Mouse (Mus musculus): ENCODE data around the gene Lrmda. TPM values are rescaled to one million over a fixed set of nuclear protein-coding genes. Genes with fewer than 3 reads are reported as not detected.

Lrmda gene
- polyA plus RNA-seq, 1 experiment from 2014 or later = 0.23 TPM

- no peak overlapping the region for H3K4me2 ChIP-seq
- H3K4me3 ChIP-seq (ENCODE audit: low read depth, low read length) = no peak overlapping the region
These were observed 887.2 kb downstream of the Lrmda start for GRCm38 (mm10) chr14:22906716-22907115.

GRCm38 (mm10) chr14:22907221-22907620 is 887.7 kb downstream of the Lrmda start:
- no peak overlapping the region for H3K9ac ChIP-seq (ENCODE audit: low read length)
- H3K9me3 ChIP-seq (ENCODE audit: control insufficient read depth, low read length) = no peaks in the 10 kb centered on the region
- WGBS = 69% methylated on average over 4 of the region's 4 CpGs

More at GRCm38 (mm10) chr14:22906716-22907115, 887.2 kb downstream of the Lrmda start:
- Histone ChIP-seq H3K36me3 (ENCODE audit: control insufficient read depth, insufficient read depth, low read length) (no peaks in the 10 kb centered on the region), H3K9me3 (ENCODE audit: control insufficient read depth, low read length) (no peaks in the 10 kb centered on the region), H3K9ac (ENCODE audit: low read length) (no peak overlapping the region), H3K4me1 (ENCODE audit: control insufficient read depth, insufficient read depth, low read length) (no peaks in the 10 kb centered on the region), H3K27ac (ENCODE audit: low read depth, low read length) (no peak overlapping the region), H3K27me3 (ENCODE audit: control insufficient read depth, insufficient read depth, low read length) (no peaks in the 10 kb centered on the region)
- 65% methylated on average over 4 of the region's 4 CpGs for WGBS
- peak; percentile 84 for DNase-seq (ENCODE audit: low spot score, missing footprints)
- ATAC-seq (ENCODE audit: low FRiP score) = no peak

GRCm38 (mm10) chr14:22908006-22908405 is 888.5 kb downstream of the Lrmda start:
- ATAC-seq (ENCODE audit: low FRiP score) = no peak
- H3K27me3 ChIP-seq (ENCODE audit: control insufficient read depth, insufficient read depth, low read length) = no peaks in the 10 kb centered on the region
- no peak overlapping the region for H3K9ac ChIP-seq (ENCODE audit: low read length)
- no peaks in the 10 kb centered on the region for H3K9me3 ChIP-seq (ENCODE audit: control insufficient read depth, low read length)
- no peaks in the 10 kb centered on the region for H3K4me1 ChIP-seq (ENCODE audit: control insufficient read depth, insufficient read depth, low read length)
- no peak overlapping the region for H3K27ac ChIP-seq (ENCODE audit: low read depth, low read length)
- no peaks in the 10 kb centered on the region for H3K36me3 ChIP-seq (ENCODE audit: control insufficient read depth, insufficient read depth, low read length)
- 77% methylated on average over 2 of the region's 2 CpGs for WGBS
- H3K4me2 ChIP-seq = no peak overlapping the region
- no peak overlapping the region for H3K4me3 ChIP-seq (ENCODE audit: low read depth, low read length)
- DNase-seq (ENCODE audit: low spot score, missing footprints) = peak; percentile 77

More at GRCm38 (mm10) chr14:22907221-22907620, 887.7 kb downstream of the Lrmda start:
- Histone ChIP-seq H3K4me3 (ENCODE audit: low read depth, low read length) (no peak overlapping the region), H3K27me3 (ENCODE audit: control insufficient read depth, insufficient read depth, low read length) (no peaks in the 10 kb centered on the region), H3K4me2 (no peak overlapping the region), H3K27ac (ENCODE audit: low read depth, low read length) (no peak overlapping the region), H3K4me1 (ENCODE audit: control insufficient read depth, insufficient read depth, low read length) (no peaks in the 10 kb centered on the region), H3K36me3 (ENCODE audit: control insufficient read depth, insufficient read depth, low read length) (no peaks in the 10 kb centered on the region)
- ATAC-seq (ENCODE audit: low FRiP score) (no peak), DNase-seq (ENCODE audit: low spot score, missing footprints) (peak; percentile 83)

GRCm38 (mm10) chr14:22915463-22915862 is 896.0 kb downstream of the Lrmda start:
- no peak overlapping the region for H3K4me2 ChIP-seq
- WGBS = 94% methylated on average over 3 of the region's 3 CpGs
- no peak overlapping the region for H3K27ac ChIP-seq (ENCODE audit: low read depth, low read length)
- no peaks in the 10 kb centered on the region for H3K36me3 ChIP-seq (ENCODE audit: control insufficient read depth, insufficient read depth, low read length)
- no peak for ATAC-seq (ENCODE audit: low FRiP score)
- no peaks in the 10 kb centered on the region for H3K4me1 ChIP-seq (ENCODE audit: control insufficient read depth, insufficient read depth, low read length)
- no peak overlapping the region for H3K4me3 ChIP-seq (ENCODE audit: low read depth, low read length)
- no peaks in the 10 kb centered on the region for H3K9me3 ChIP-seq (ENCODE audit: control insufficient read depth, low read length)
- H3K9ac ChIP-seq (ENCODE audit: low read length) = no peak overlapping the region
- H3K27me3 ChIP-seq (ENCODE audit: control insufficient read depth, insufficient read depth, low read length) = no peaks in the 10 kb centered on the region
- peak; percentile 54 for DNase-seq (ENCODE audit: low spot score, missing footprints)

- Histone ChIP-seq H3K4me2 (no peak overlapping the region), H3K36me3 (ENCODE audit: control insufficient read depth, insufficient read depth, low read length) (no peaks in the 10 kb centered on the region), H3K9ac (ENCODE audit: low read length) (no peak overlapping the region), H3K27me3 (ENCODE audit: control insufficient read depth, insufficient read depth, low read length) (no peaks in the 10 kb centered on the region), H3K4me3 (ENCODE audit: low read depth, low read length) (no peak overlapping the region), H3K9me3 (ENCODE audit: control insufficient read depth, low read length) (no peaks in the 10 kb centered on the region), H3K27ac (ENCODE audit: low read depth, low read length) (no peak overlapping the region), H3K4me1 (ENCODE audit: control insufficient read depth, insufficient read depth, low read length) (no peaks in the 10 kb centered on the region)
- WGBS = 87% methylated on average over 3 of the region's 3 CpGs
- no peak for ATAC-seq (ENCODE audit: low FRiP score)
- peak; percentile 33 for DNase-seq (ENCODE audit: low spot score, missing footprints)
These were observed 899.0 kb downstream of the Lrmda start for GRCm38 (mm10) chr14:22918499-22918898.

- no peak overlapping the region for H3K4me3 ChIP-seq (ENCODE audit: low read depth, low read length)
These were observed 899.4 kb downstream of the Lrmda start for GRCm38 (mm10) chr14:22918931-22919330.

GRCm38 (mm10) chr14:22921152-22921551 is 901.6 kb downstream of the Lrmda start:
- ATAC-seq (ENCODE audit: low FRiP score) (no peak), DNase-seq (ENCODE audit: low spot score, missing footprints) (peak; percentile 77)
- Histone ChIP-seq H3K27me3 (ENCODE audit: control insufficient read depth, insufficient read depth, low read length) (no peaks in the 10 kb centered on the region), H3K4me2 (no peak overlapping the region), H3K36me3 (ENCODE audit: control insufficient read depth, insufficient read depth, low read length) (no peaks in the 10 kb centered on the region), H3K27ac (ENCODE audit: low read depth, low read length) (no peak overlapping the region), H3K4me3 (ENCODE audit: low read depth, low read length) (no peak overlapping the region), H3K9ac (ENCODE audit: low read length) (no peak overlapping the region), H3K4me1 (ENCODE audit: control insufficient read depth, insufficient read depth, low read length) (no peaks in the 10 kb centered on the region), H3K9me3 (ENCODE audit: control insufficient read depth, low read length) (no peaks in the 10 kb centered on the region)

More at GRCm38 (mm10) chr14:22918931-22919330, 899.4 kb downstream of the Lrmda start:
- no peaks in the 10 kb centered on the region for H3K4me1 ChIP-seq (ENCODE audit: control insufficient read depth, insufficient read depth, low read length)
- peak; percentile 80 for DNase-seq (ENCODE audit: low spot score, missing footprints)
- ATAC-seq (ENCODE audit: low FRiP score) = no peak
- H3K36me3 ChIP-seq (ENCODE audit: control insufficient read depth, insufficient read depth, low read length) = no peaks in the 10 kb centered on the region
- H3K4me2 ChIP-seq = no peak overlapping the region
- H3K9me3 ChIP-seq (ENCODE audit: control insufficient read depth, low read length) = no peaks in the 10 kb centered on the region
- H3K27me3 ChIP-seq (ENCODE audit: control insufficient read depth, insufficient read depth, low read length) = no peaks in the 10 kb centered on the region
- no peak overlapping the region for H3K27ac ChIP-seq (ENCODE audit: low read depth, low read length)
- no peak overlapping the region for H3K9ac ChIP-seq (ENCODE audit: low read length)
- 68% methylated on average over 2 of the region's 2 CpGs for WGBS

GRCm38 (mm10) chr14:22921796-22922195 is 902.3 kb downstream of the Lrmda start:
- ATAC-seq (ENCODE audit: low FRiP score) (no peak), DNase-seq (ENCODE audit: low spot score, missing footprints) (peak; percentile 78)
- Histone ChIP-seq H3K27ac (ENCODE audit: low read depth, low read length) (no peak overlapping the region), H3K4me3 (ENCODE audit: low read depth, low read length) (no peak overlapping the region), H3K4me2 (no peak overlapping the region), H3K36me3 (ENCODE audit: control insufficient read depth, insufficient read depth, low read length) (no peaks in the 10 kb centered on the region), H3K4me1 (ENCODE audit: control insufficient read depth, insufficient read depth, low read length) (no peaks in the 10 kb centered on the region), H3K9me3 (ENCODE audit: control insufficient read depth, low read length) (no peaks in the 10 kb centered on the region), H3K9ac (ENCODE audit: low read length) (no peak overlapping the region), H3K27me3 (ENCODE audit: control insufficient read depth, insufficient read depth, low read length) (no peaks in the 10 kb centered on the region)
- 94% methylated on average over 2 of the region's 2 CpGs for WGBS

GRCm38 (mm10) chr14:22922571-22922970 is 903.1 kb downstream of the Lrmda start:
- H3K36me3 ChIP-seq (ENCODE audit: control insufficient read depth, insufficient read depth, low read length) = no peaks in the 10 kb centered on the region
- H3K27me3 ChIP-seq (ENCODE audit: control insufficient read depth, insufficient read depth, low read length) = no peaks in the 10 kb centered on the region
- peak; percentile 61 for DNase-seq (ENCODE audit: low spot score, missing footprints)
- H3K27ac ChIP-seq (ENCODE audit: low read depth, low read length) = no peak overlapping the region
- H3K4me1 ChIP-seq (ENCODE audit: control insufficient read depth, insufficient read depth, low read length) = peaks cover 2% of the 10 kb centered on the region; the same call in 1 of the 2 replicates
- H3K9me3 ChIP-seq (ENCODE audit: control insufficient read depth, low read length) = no peaks in the 10 kb centered on the region
- H3K4me3 ChIP-seq (ENCODE audit: low read depth, low read length) = no peak overlapping the region
- H3K9ac ChIP-seq (ENCODE audit: low read length) = no peak overlapping the region
- no peak for ATAC-seq (ENCODE audit: low FRiP score)
- 88% methylated on average over 4 of the region's 4 CpGs for WGBS
- H3K4me2 ChIP-seq = no peak overlapping the region

Measured in midbrain, embryonic 11.5 days (tissue).